Mouse (Mus musculus) retina, postnatal 7 days (tissue): ENCODE measurements around the gene Erp27.
A peak's percentile ranks its signal among the peaks of the same experiment; 100 is the strongest.

Experiments
- DNase-seq: peaks from one replicate; pipeline ENCODE4 v3.0.0-alpha.2; 2012; ENCODE audit warnings: low read depth, low spot score

Erp27 gene

GRCm38 (mm10) chr6:136939326-136940187 lies 17.6 kb upstream of the Erp27 start:
- DNase-seq, result no peak

GRCm38 (mm10) chr6:136938331-136939126 lies 16.5 kb upstream of the Erp27 start:
- no peak for DNase-seq

DNA sequence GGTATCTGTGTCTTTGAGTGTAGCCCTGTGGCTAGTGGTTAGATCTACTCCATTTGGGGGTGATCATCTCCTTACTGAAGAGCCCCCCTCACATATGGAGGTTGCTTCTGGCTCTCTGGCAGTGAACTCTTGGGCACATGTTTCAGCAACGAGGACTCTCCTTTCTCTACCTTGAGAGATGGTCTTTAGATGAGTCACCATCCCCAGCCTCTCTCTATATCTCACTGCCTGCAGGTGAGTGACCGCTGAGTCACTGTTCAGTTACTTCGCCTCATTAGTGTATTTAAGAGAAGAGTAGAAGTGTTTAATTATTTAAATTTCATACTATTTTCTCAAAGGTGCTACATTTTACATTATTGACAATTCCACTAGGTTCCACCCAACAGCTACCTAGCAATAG lies 15.1 kb upstream of the Erp27 start:
- DNase-seq, result no peak

DNA sequence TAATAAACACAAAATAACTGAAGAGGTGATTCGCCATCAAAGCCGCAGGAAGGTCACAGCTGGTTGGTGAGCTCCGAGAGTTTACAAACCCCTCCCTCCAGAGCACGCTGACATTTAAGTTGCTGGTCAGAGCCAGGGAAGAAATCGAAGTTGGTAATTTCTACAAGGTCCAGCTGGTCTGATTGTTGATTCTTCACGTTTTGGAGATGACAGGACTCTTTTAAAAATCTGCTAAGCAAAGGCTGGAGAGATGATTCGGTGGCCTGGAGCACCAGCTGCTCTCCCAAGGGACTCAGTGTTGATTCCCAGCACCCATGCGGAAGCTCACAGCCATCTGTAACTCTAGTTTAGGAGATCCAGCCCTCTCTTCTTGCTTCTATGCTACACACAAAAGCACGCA lies 14.4 kb upstream of the Erp27 start:
- DNase-seq, result no peak

GRCm38 (mm10) chr6:136935233-136935632 lies 13.3 kb upstream of the Erp27 start:
- DNase-seq, result no peak

DNA sequence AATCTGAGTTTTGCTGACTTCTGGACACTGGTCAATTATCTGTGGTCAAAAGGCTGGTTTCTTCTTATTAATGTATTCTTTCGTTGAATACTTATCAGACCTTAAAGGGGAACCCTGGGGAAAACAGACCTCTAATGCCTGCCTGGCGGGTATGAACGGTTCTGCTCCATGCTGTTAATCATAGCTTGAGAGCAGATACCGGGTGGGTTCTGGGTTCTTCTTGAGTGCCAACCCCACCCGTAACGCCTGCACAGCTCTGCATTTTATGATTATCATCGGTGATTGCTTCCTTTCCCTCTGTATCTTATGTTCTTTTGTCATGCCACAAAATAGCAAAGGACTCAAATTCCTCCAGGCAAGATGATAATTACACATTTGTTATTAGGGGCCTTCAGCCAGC lies 12.1 kb upstream of the Erp27 start:
- DNase-seq, result no peak

DNA sequence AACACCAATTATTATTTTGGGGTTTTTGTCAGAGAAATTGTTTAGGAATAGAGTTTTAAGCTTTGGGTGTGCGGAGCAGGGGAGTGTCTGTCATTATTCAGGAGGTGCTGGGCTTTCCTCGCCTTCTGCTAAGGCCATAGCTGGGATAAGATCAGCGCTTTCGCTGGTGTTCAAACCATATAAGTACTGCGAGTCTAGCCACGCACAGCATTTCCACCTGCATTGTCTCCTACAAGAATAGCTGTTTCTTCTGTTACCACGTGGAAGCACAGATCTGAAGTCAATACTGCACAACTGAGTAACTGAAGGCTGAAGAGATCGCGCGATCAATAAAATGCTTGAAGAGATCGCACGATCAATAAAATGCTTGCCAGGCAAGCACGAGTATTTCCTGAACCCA lies 9.3 kb upstream of the Erp27 start:
- DNase-seq, result no peak

GRCm38 (mm10) chr6:136930677-136931076 lies 8.7 kb upstream of the Erp27 start:
- DNase-seq, result no peak

DNA sequence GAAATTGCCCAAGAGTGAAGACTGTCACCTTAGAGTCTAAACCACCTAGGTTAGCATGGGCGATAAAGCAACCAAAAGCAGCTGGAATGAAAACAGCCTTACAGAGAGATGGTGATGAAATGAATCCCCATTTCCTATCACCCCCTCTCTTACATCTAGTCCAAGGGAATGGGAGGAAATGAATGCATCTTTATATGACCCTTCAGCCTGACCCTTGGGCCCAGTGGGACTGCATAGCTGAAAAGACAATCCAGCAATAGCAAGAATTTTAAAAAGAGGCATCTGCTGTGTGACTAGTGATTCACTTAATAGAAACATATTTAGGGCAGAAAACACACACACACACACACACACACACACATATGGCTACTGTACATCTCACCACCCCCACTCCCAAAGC lies 5.6 kb upstream of the Erp27 start:
- no peak for DNase-seq

DNA sequence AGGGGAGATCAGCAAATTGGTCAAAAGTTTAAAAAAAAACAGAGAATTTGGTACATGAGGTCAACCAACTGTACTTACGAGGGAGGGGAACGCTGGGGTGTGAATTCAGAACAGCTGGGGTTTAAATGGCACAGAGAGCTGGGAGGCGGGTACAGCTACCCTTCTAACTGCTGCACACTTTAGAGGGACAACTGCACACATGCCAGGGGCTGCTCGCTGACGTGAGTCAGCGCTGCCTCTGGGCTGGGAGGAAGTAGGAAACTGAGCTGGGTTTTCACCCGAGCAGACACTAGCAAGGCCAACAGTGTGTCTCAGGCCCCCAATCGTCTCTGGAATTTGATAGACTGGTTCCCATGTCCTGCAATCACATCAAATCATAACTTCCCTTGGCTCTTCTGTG lies 3.1 kb upstream of the Erp27 start:
- no peak for DNase-seq

DNA sequence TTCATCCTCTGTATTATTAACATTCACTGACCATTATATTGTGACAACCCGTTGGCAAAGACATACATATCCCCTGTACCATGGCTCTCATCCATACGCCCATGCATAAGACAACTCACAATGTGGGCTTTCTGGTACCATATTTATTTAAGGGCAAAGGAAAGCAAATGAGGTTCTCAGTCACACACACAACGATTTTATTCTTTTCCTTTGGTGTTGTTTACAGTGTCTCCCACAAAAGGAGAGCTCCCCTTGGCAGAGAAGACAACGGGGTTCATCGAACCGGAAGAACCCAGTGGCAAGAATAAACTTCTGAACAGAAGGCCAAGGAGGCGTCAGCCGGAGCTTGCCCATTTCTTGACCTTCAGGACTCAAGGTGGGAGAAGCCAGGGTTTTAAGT lies 1.6 kb upstream of the Erp27 start, which contains the start of gene Pde6h:
Gene Pde6h (plus strand): TSS at position 301 of the 400 bp plus-strand sequence.
- DNase-seq, result no peak

DNA sequence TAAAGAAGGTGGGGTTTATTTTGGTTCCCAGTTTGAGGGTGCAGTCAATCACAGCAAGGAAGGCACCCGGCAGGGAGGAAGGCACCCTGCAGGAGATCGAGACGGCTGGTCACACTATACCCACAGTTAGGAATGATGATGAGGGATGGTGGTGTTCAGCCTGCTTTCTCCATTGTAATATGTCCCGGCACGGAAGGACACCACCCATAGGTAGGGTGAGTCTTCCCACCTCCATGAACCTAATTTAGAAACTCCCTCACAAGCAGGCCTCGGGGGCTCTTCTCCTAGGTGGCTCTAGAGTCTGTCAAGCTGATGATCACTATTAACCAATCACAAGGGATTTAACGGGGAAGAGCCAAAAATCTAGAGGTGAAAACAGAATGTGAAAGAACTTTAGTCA lies 891 bp upstream of the Erp27 start:
- DNase-seq, result no peak

DNA sequence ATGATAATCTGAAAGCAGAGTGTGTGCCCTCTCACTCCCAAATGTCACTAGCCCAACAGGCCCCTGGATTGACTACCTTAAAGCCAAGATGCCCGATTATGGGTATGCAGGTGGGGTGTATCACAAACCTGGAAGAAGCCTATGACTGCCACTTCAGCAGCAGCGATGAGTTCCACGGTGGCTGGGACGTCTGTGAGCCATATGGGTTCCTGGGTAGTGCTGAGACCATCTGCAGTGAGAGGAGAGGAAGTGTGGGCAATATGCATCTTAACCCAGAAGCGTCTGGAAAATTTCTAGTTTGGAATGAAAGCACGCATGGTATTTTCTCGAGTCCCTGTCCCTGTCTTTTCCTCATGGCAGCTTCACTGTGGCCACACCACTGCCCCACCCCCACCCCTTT lies 379 bp downstream of the Erp27 start:
- no peak for DNase-seq

DNA sequence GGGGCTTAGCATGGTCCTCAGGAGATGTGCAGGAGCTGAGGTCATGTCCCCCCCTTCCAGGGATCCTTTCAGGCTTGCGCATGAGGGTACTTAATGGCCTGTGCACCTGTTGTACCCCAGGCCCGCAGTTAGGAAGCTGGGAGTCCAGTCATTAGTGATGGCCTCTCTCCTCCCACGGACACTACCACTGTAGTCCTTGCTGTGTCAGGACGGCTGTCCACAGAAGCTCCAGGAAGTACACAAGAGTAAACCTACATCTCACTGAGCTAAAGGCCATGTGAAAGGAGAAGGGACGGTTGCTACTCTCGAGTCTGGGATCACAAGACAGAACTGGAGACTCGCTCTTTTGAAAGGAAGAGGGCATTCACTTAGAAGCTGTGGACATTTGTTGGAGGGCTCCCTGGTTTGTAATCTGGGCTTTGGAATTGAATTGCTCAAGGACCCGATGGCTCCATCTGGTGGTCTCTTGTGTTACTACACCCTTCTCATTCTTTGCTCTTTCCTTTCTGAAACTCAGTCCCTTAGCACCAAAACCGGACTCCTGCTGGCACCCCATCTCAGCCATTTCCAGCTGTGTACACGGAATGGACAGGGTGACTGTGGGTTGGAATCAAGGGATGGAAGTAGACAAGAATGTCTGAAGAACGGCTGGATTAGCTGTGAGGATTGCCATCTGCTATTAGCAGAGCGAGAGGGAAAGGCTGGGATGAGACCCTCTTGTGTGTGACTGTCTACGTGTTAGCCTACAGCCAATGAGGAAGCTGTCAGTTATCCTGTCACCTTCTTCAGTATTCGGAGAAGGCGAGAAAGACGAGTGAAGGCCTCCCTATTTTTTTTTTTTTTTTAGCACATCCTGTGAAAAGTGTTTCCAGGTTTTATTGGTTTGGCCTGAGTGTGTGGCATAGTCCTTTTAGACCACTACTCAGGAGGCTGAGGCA lies 1.4 kb downstream of the Erp27 start:
- peak; percentile 49 for DNase-seq

DNA sequence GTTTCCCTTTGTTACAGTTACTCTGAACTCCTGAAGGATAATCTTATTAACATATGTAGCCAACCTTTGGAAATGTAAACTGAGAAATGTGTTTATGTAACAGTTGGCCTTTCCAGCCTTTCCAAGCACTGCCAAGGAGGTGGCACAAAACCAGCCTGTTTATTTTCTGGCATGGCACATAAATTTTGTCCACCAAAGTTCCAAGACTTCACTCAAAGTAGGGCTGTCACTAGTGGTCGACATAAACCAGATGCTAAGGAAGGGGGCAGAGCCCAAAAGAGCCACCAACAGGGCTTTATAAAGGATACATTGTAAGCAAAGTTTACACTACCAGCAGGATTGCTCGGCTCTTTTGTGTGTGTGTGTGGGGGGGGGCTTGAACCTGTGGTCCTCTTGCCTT lies 4.1 kb downstream of the Erp27 start:
- DNase-seq, result no peak

GRCm38 (mm10) chr6:136915721-136916395 lies 6.1 kb downstream of the Erp27 start:
- DNase-seq, result no peak

DNA sequence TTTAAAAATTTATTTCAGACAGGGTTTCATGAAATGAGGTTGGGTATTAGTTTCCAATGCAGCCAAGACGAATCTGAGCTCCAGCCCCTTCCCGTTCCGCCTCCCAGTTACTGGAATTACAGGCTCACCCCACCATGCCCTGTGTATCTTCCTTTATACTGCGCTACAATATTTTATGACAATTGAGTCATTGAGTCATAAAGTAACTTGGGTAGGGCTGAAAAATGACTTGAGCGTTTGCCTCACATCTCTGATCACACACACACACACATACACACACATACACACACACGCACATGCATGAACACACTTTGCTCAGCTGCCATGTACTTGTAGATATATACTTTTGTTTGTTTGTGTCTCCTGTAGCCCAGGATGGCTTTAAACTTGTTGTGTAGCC lies 7.7 kb downstream of the Erp27 start:
- DNase-seq, result no peak

GRCm38 (mm10) chr6:136913384-136914126 lies 8.4 kb downstream of the Erp27 start:
- DNase-seq, result peak; percentile 35

DNA sequence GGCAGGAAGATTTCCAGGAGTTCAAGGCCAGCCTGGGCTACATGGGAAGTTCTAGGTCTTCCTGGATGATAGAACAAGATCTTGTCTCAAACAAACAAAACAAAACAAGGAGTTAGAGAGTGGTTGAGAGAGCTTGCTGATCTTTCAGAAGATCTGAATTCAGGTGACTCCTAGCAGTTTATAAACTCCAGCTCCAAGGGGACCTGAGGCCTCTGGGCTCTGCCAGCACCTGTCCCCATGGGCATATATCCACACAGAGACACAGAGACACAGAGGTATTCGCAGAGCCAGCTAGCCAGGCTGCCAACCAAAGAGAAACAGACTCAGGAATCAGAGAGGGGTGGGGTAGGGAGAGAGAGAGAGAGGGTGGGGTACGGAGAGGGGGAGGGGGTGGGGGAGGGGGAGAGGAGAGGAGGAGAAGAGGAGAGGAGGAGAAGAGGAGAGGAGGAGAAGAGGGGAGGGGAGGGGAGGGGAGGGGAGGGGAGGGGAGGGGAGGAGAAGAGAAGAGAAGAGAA lies 9.2 kb downstream of the Erp27 start:
- DNase-seq, result no peak

- no peak for DNase-seq
Measured at GRCm38 (mm10) chr6:136910247-136910890, 11.6 kb downstream of the Erp27 start.
